Mouse (Mus musculus): ENCODE data around the gene Prickle2. TPM values are rescaled to one million over a fixed set of nuclear protein-coding genes. Genes with fewer than 3 reads are reported as not detected.

Prickle2 gene
- polyA plus RNA-seq, 1 experiment = 0.02 TPM

GRCm38 (mm10) chr6:92569283-92569682, 136.7 kb downstream of the Prickle2 start:
- no peak for TF ChIP-seq MAX (IDR thresholded peaks at IDR 0.05; ENCODE audit: low read depth)
- no peak for TF ChIP-seq E2F4 (IDR thresholded peaks at IDR 0.05; ENCODE audit: insufficient read depth)
- TF ChIP-seq REST (IDR thresholded peaks at IDR 0.05; ENCODE audit: insufficient read depth, insufficient read length) = no peak
- TF ChIP-seq MYOG (IDR thresholded peaks at IDR 0.05; ENCODE audit: control insufficient read depth in 1 of 3, insufficient read depth in 1 of 3, insufficient read length in 2 of 3, low read depth in 2 of 3) = no peak
- no peak for TF ChIP-seq SRF (IDR thresholded peaks at IDR 0.05; ENCODE audit: control insufficient read depth, insufficient read length, low read depth)
- no peak for TF ChIP-seq USF1 (IDR thresholded peaks at IDR 0.05; ENCODE audit: low read depth)
- TF ChIP-seq POLR2AphosphoS2 (IDR thresholded peaks at IDR 0.05; ENCODE audit: insufficient read length, low read depth) = no peak
- no peak for TF ChIP-seq POLR2A (IDR thresholded peaks at IDR 0.05; ENCODE audit: insufficient read length, low read depth)
- TF ChIP-seq MYOD1 (IDR thresholded peaks at IDR 0.05; ENCODE audit: control insufficient read depth in 1 of 3, insufficient read length in 2 of 3, low read depth in 2 of 3) = no peak
- TF ChIP-seq TCF12 (IDR thresholded peaks at IDR 0.05; ENCODE audit: insufficient read depth, poor library complexity, severe bottlenecking) = no peak
- no peak for TF ChIP-seq CEBPB (IDR thresholded peaks at IDR 0.05; ENCODE audit: insufficient read depth, poor library complexity, severe bottlenecking)
- no peak for TF ChIP-seq TCF3 (IDR thresholded peaks at IDR 0.05; ENCODE audit: insufficient read length, low read depth)
- no peaks in the 10 kb centered on the region for H3K79me2 ChIP-seq (ENCODE audit: control insufficient read depth, insufficient read depth)

GRCm38 (mm10) chr6:92559261-92559660, 146.7 kb downstream of the Prickle2 start:
- Histone ChIP-seq H3ac (ENCODE audit: control insufficient read depth, insufficient read length) (no peak overlapping the region), H3K36me3 (ENCODE audit: control insufficient read depth, insufficient read depth) (no peaks in the 10 kb centered on the region), H3K79me2 (ENCODE audit: control insufficient read depth, insufficient read depth) (no peaks in the 10 kb centered on the region), H3K4me2 (ENCODE audit: low read depth) (no peak overlapping the region), H3K4me3 (no peak overlapping the region), H3K27me3 (ENCODE audit: control insufficient read depth, insufficient read depth, insufficient read length) (no peaks in the 10 kb centered on the region)
- TF ChIP-seq E2F4 (IDR thresholded peaks at IDR 0.05; ENCODE audit: insufficient read depth) (no peak), USF1 (IDR thresholded peaks at IDR 0.05; ENCODE audit: low read depth) (no peak), MYOD1 (IDR thresholded peaks at IDR 0.05; ENCODE audit: control insufficient read depth in 1 of 3, insufficient read length in 2 of 3, low read depth in 2 of 3) (no peak), SRF (IDR thresholded peaks at IDR 0.05; ENCODE audit: control insufficient read depth, insufficient read length, low read depth) (no peak), TCF12 (IDR thresholded peaks at IDR 0.05; ENCODE audit: insufficient read depth, poor library complexity, severe bottlenecking) (no peak), POLR2A (IDR thresholded peaks at IDR 0.05; ENCODE audit: insufficient read length, low read depth) (no peak), TCF3 (IDR thresholded peaks at IDR 0.05; ENCODE audit: insufficient read length, low read depth) (no peak), MAX (IDR thresholded peaks at IDR 0.05; ENCODE audit: low read depth) (no peak), CEBPB (IDR thresholded peaks at IDR 0.05; ENCODE audit: insufficient read depth, poor library complexity, severe bottlenecking) (no peak), POLR2AphosphoS2 (IDR thresholded peaks at IDR 0.05; ENCODE audit: insufficient read length, low read depth) (no peak), MYOG (IDR thresholded peaks at IDR 0.05; ENCODE audit: control insufficient read depth in 1 of 3, insufficient read depth in 1 of 3, insufficient read length in 2 of 3, low read depth in 2 of 3) (no peak), REST (IDR thresholded peaks at IDR 0.05; ENCODE audit: insufficient read depth, insufficient read length) (no peak)

More at GRCm38 (mm10) chr6:92569283-92569682, 136.7 kb downstream of the Prickle2 start:
- Histone ChIP-seq H3K27me3 (ENCODE audit: control insufficient read depth, insufficient read depth, insufficient read length) (no peaks in the 10 kb centered on the region), H3K4me2 (ENCODE audit: low read depth) (no peak overlapping the region), H3ac (ENCODE audit: control insufficient read depth, insufficient read length) (no peak overlapping the region), H3K36me3 (ENCODE audit: control insufficient read depth, insufficient read depth) (no peaks in the 10 kb centered on the region), H3K4me3 (no peak overlapping the region)

DNA sequence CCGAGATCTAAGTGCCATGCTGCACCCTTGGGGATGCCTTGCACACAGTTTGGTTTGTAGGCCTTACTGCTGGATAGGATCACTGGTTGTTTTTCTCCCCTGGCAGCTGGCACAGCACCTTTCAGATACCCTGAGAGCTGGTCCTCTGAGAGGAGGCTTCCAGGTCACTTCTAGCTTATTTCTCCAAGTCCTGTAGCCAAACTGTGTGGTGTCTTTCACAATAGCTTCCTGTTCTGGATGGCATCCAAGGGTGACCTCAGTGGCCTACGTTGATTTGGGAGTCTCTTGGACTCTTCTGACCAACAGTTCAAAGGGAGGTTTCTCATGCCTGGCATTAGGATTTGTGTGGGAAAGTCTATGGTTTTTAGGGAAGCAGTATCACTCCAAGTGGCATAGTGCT, 150.3 kb downstream of the Prickle2 start:
- TF ChIP-seq MYOD1 (IDR thresholded peaks at IDR 0.05; ENCODE audit: control insufficient read depth in 1 of 3, insufficient read length in 2 of 3, low read depth in 2 of 3) (no peak), SRF (IDR thresholded peaks at IDR 0.05; ENCODE audit: control insufficient read depth, insufficient read length, low read depth) (no peak), MAX (IDR thresholded peaks at IDR 0.05; ENCODE audit: low read depth) (no peak), TCF12 (IDR thresholded peaks at IDR 0.05; ENCODE audit: insufficient read depth, poor library complexity, severe bottlenecking) (no peak), CEBPB (IDR thresholded peaks at IDR 0.05; ENCODE audit: insufficient read depth, poor library complexity, severe bottlenecking) (no peak), POLR2A (IDR thresholded peaks at IDR 0.05; ENCODE audit: insufficient read length, low read depth) (no peak), REST (IDR thresholded peaks at IDR 0.05; ENCODE audit: insufficient read depth, insufficient read length) (no peak)
- no peak overlapping the region for H3K4me2 ChIP-seq (ENCODE audit: low read depth)
- H3ac ChIP-seq (ENCODE audit: control insufficient read depth, insufficient read length) = no peak overlapping the region

GRCm38 (mm10) chr6:92553086-92553485, 152.9 kb downstream of the Prickle2 start:
- no peaks in the 10 kb centered on the region for H3K79me2 ChIP-seq (ENCODE audit: control insufficient read depth, insufficient read depth)
- H3ac ChIP-seq (ENCODE audit: control insufficient read depth, insufficient read length) = no peak overlapping the region
- no peaks in the 10 kb centered on the region for H3K27me3 ChIP-seq (ENCODE audit: control insufficient read depth, insufficient read depth, insufficient read length)
- H3K4me2 ChIP-seq (ENCODE audit: low read depth) = no peak overlapping the region
- H3K4me3 ChIP-seq = no peak overlapping the region
- no peak for TF ChIP-seq SRF (IDR thresholded peaks at IDR 0.05; ENCODE audit: control insufficient read depth, insufficient read length, low read depth)
- TF ChIP-seq USF1 (IDR thresholded peaks at IDR 0.05; ENCODE audit: low read depth) = no peak
- TF ChIP-seq REST (IDR thresholded peaks at IDR 0.05; ENCODE audit: insufficient read depth, insufficient read length) = no peak
- no peak for TF ChIP-seq MYOD1 (IDR thresholded peaks at IDR 0.05; ENCODE audit: control insufficient read depth in 1 of 3, insufficient read length in 2 of 3, low read depth in 2 of 3)
- TF ChIP-seq CEBPB (IDR thresholded peaks at IDR 0.05; ENCODE audit: insufficient read depth, poor library complexity, severe bottlenecking) = no peak
- TF ChIP-seq MAX (IDR thresholded peaks at IDR 0.05; ENCODE audit: low read depth) = no peak
- TF ChIP-seq MYOG (IDR thresholded peaks at IDR 0.05; ENCODE audit: control insufficient read depth in 1 of 3, insufficient read depth in 1 of 3, insufficient read length in 2 of 3, low read depth in 2 of 3) = no peak
- TF ChIP-seq E2F4 (IDR thresholded peaks at IDR 0.05; ENCODE audit: insufficient read depth) = no peak
- no peak for TF ChIP-seq TCF12 (IDR thresholded peaks at IDR 0.05; ENCODE audit: insufficient read depth, poor library complexity, severe bottlenecking)
- no peak for TF ChIP-seq TCF3 (IDR thresholded peaks at IDR 0.05; ENCODE audit: insufficient read length, low read depth)
- no peak for TF ChIP-seq POLR2A (IDR thresholded peaks at IDR 0.05; ENCODE audit: insufficient read length, low read depth)
- TF ChIP-seq POLR2AphosphoS2 (IDR thresholded peaks at IDR 0.05; ENCODE audit: insufficient read length, low read depth) = no peak
- H3K36me3 ChIP-seq (ENCODE audit: control insufficient read depth, insufficient read depth) = no peaks in the 10 kb centered on the region

More for the DNA sequence above, 150.3 kb downstream of the Prickle2 start:
- Histone ChIP-seq H3K4me3 (no peak overlapping the region), H3K79me2 (ENCODE audit: control insufficient read depth, insufficient read depth) (no peaks in the 10 kb centered on the region), H3K27me3 (ENCODE audit: control insufficient read depth, insufficient read depth, insufficient read length) (no peaks in the 10 kb centered on the region), H3K36me3 (ENCODE audit: control insufficient read depth, insufficient read depth) (no peaks in the 10 kb centered on the region)
